Mouse (Mus musculus) cerebellum, adult 8-10 months (tissue): ENCODE measurements around the gene Olfr993.

ENCODE experiments used
- DNase-seq: peaks from one replicate; pipeline ENCODE4 v3.0.0; 2022

Olfr993 gene

GRCm38 (mm10) chr2:85414777-85415176 lies at the start of gene Olfr993:
Gene Olfr993, minus strand, starts transcription at chr2:85414877.
- no peak for DNase-seq

GRCm38 (mm10) chr2:85443539-85443938 lies 28.9 kb upstream of the Olfr993 start, which contains the start of gene Olfr995:
Gene Olfr995, minus strand, starts transcription at chr2:85443639.
- no peak for DNase-seq

- no peak for DNase-seq
These were observed 27.9 kb upstream of the Olfr993 start for GRCm38 (mm10) chr2:85442546-85442945.

- DNase-seq: no peak
These were observed 21.7 kb upstream of the Olfr993 start, which contains the start of gene Olfr994 for GRCm38 (mm10) chr2:85436351-85436750. Gene Olfr994, minus strand, starts transcription at chr2:85436451.

- no peak for DNase-seq
These were observed 11.2 kb upstream of the Olfr993 start for GRCm38 (mm10) chr2:85425893-85426292.

- DNase-seq: no peak
These were observed 5.3 kb downstream of the Olfr993 start, which contains the start of gene Olfr992 for GRCm38 (mm10) chr2:85409369-85409768. Gene Olfr992, minus strand, starts transcription at chr2:85409469.
